Mouse (Mus musculus) embryonic stem cell, embryonic (primary cell): Measurements from ENCODE around the gene Mdc1.

ENCODE experiments used
- CTCF ChIA-PET, 4 experiments: fragments of 300-600 bp in 2 of 4; fragments of 350-600 bp in 2 of 4; sonication (Branson Sonifier 250); formaldehyde crosslinking; loops; one replicate each; lab custom pipeline; 2022; ENCODE audit warnings: inconsistent platforms in 2 of 4; lab: Charles Lee
- POLR2A ChIA-PET, 4 experiments: fragments of 300-600 bp in 2 of 4; fragments of 350-600 bp in 2 of 4; sonication (Branson Sonifier 250); formaldehyde crosslinking; loops; one replicate each; lab custom pipeline; 2022; ENCODE audit warnings: antibody characterized with exemption in 4 of 4, inconsistent platforms in 1 of 4; lab: Charles Lee

Gene Mdc1

GRCm38 (mm10) chr17:35859371-35859770 is 18.1 kb downstream of the Mdc1 start:
- CTCF ChIA-PET = interaction anchor here in 3 of 4 experiments (1.5 to 6.7 kb wide), 4 partner anchors 12 to 24 kb away, joined by 4 to 57 read pairs (median 9); no protein-coding TSS in a partner anchor
- POLR2A ChIA-PET = interaction anchor here in 3 of 4 experiments (0.6 to 19.8 kb wide), 26 partner anchors 9 to 121 kb away, joined by 3 to 490 read pairs (median 12); partner anchors contain the start of genes Mdc1 (in 3 of the 3), Dhx16 (in 2 of the 3), Ier3 (in 2 of the 3) and Tubb5 (in 2 of the 3)

GRCm38 (mm10) chr17:35859835-35860234 is 18.5 kb downstream of the Mdc1 start:
- CTCF ChIA-PET = interaction anchor here in 3 of 4 experiments (1.5 to 6.7 kb wide), 6 partner anchors 10 to 78 kb away, joined by 3 to 57 read pairs (median 10); no protein-coding TSS in a partner anchor
- POLR2A ChIA-PET = interaction anchor here (0.6 to 19.8 kb wide), 42 partner anchors 8 to 121 kb away, joined by 3 to 490 read pairs (median 6); partner anchors contain the start of genes Flot1 (in 3 of the 4), Ier3 (in 3 of the 4), Mdc1 (in 3 of the 4) and Tubb5 (in 3 of the 4)

- ChIA-PET POLR2A (interaction anchor here (0.5 to 19.8 kb wide), 64 partner anchors 8 to 1176 kb away, joined by 3 to 490 read pairs (median 5); partner anchors contain the start of genes Ier3 (in 4 of the 4), Flot1 (in 3 of the 4), Mdc1 (in 3 of the 4) and Mrps18b (in 3 of the 4)), CTCF (interaction anchor here (0.6 to 6.7 kb wide), 22 partner anchors 10 to 328 kb away, joined by 3 to 57 read pairs (median 4); partner anchors contain the start of genes Mdc1 (in 2 of the 4), Dhx16 (in 1 of the 4) and Ier3 (in 1 of the 4))
Observed at GRCm38 (mm10) chr17:35860831-35861197, 19.5 kb downstream of the Mdc1 start.

- POLR2A ChIA-PET = interaction anchor here (0.6 to 19.8 kb wide), 70 partner anchors 8 to 1727 kb away, joined by 3 to 490 read pairs (median 5); partner anchors contain the start of genes Ier3 (in 4 of the 4), Flot1 (in 3 of the 4), Mdc1 (in 3 of the 4) and Tubb5 (in 3 of the 4)
- CTCF ChIA-PET = interaction anchor here (0.6 to 6.7 kb wide), 30 partner anchors 10 to 328 kb away, joined by 3 to 57 read pairs (median 4); partner anchors contain the start of genes Ier3 (in 2 of the 4), Mdc1 (in 2 of the 4) and Dhx16 (in 1 of the 4)
Observed at GRCm38 (mm10) chr17:35861198-35861857, 20.0 kb downstream of the Mdc1 start, which contains the start of gene Nrm. Gene Nrm (plus strand): TSS chr17:35861318.

- POLR2A ChIA-PET = interaction anchor here (0.6 to 19.8 kb wide), 26 partner anchors 8 to 54 kb away, joined by 3 to 490 read pairs (median 4); partner anchors contain the start of genes Mdc1 (in 3 of the 4), Flot1 (in 2 of the 4), Ier3 (in 1 of the 4) and Tubb5 (in 1 of the 4)
- CTCF ChIA-PET = interaction anchor here (0.7 to 3.1 kb wide), 10 partner anchors 9 to 133 kb away, joined by 3 to 17 read pairs (median 6); partner anchors contain the start of gene Dhx16 (in 2 of the 4)
Observed at GRCm38 (mm10) chr17:35864832-35865353, 23.6 kb downstream of the Mdc1 start.

GRCm38 (mm10) chr17:35865481-35866280 is 24.4 kb downstream of the Mdc1 start, which contains the start of gene Ppp1r18:
Gene Ppp1r18 (plus strand): TSS chr17:35865593.
- ChIA-PET POLR2A (interaction anchor here (0.7 to 19.8 kb wide), 25 partner anchors 7 to 72 kb away, joined by 3 to 490 read pairs (median 5); partner anchors contain the start of genes Flot1 (in 2 of the 4), Ier3 (in 2 of the 4), Mdc1 (in 2 of the 4) and Mrps18b (in 1 of the 4)), CTCF (interaction anchor here (0.6 to 3.1 kb wide), 13 partner anchors 8 to 170 kb away, joined by 3 to 17 read pairs (median 5); partner anchors contain the start of gene Dhx16 (in 3 of the 4))

GRCm38 (mm10) chr17:35866281-35866831 is 25.0 kb downstream of the Mdc1 start:
- ChIA-PET POLR2A (interaction anchor here (0.5 to 19.8 kb wide), 26 partner anchors 8 to 1239 kb away, joined by 3 to 490 read pairs (median 4); partner anchors contain the start of genes Mdc1 (in 3 of the 4), Dhx16 (in 2 of the 4), Ier3 (in 2 of the 4) and Mrps18b (in 2 of the 4)), CTCF (interaction anchor here in 3 of 4 experiments (0.6 to 2.5 kb wide), 6 partner anchors 7 to 171 kb away, joined by 3 to 8 read pairs (median 5); partner anchors contain the start of genes Dhx16 (in 1 of the 3) and Flot1 (in 1 of the 3))

GRCm38 (mm10) chr17:35866911-35867890 is 25.9 kb downstream of the Mdc1 start:
- CTCF ChIA-PET = interaction anchor here in 3 of 4 experiments (0.5 to 2.5 kb wide), 7 partner anchors 9 to 172 kb away, joined by 3 to 8 read pairs (median 4); partner anchors contain the start of genes Dhx16 (in 1 of the 3) and Flot1 (in 1 of the 3)
- POLR2A ChIA-PET = interaction anchor here (0.5 to 19.8 kb wide), 31 partner anchors 7 to 1240 kb away, joined by 3 to 490 read pairs (median 4); partner anchors contain the start of genes Mdc1 (in 3 of the 4), Dhx16 (in 2 of the 4), Ier3 (in 2 of the 4) and Mrps18b (in 2 of the 4)

- POLR2A ChIA-PET = interaction anchor here in 3 of 4 experiments (0.6 to 19.8 kb wide), 19 partner anchors 8 to 71 kb away, joined by 3 to 490 read pairs (median 4); partner anchors contain the start of genes Dhx16 (in 1 of the 3), Ier3 (in 1 of the 3), Mdc1 (in 1 of the 3) and Mrps18b (in 1 of the 3)
Observed at GRCm38 (mm10) chr17:35868165-35868820, 27.0 kb downstream of the Mdc1 start.

GRCm38 (mm10) chr17:35868961-35869345 is 27.6 kb downstream of the Mdc1 start:
- POLR2A ChIA-PET = interaction anchor here (0.7 to 19.8 kb wide), 22 partner anchors 8 to 135 kb away, joined by 3 to 490 read pairs (median 5); partner anchors contain the start of genes Mdc1 (in 3 of the 4), Ier3 (in 2 of the 4), 2310061I04Rik (in 1 of the 4) and Dhx16 (in 1 of the 4)
- CTCF ChIA-PET = interaction anchor here (0.5 to 2.9 kb wide), 12 partner anchors 11 to 1322 kb away, joined by 3 to 11 read pairs (median 4); partner anchors contain the start of gene Mdc1 (in 1 of the 4)

More at GRCm38 (mm10) chr17:35868165-35868820, 27.0 kb downstream of the Mdc1 start:
- CTCF ChIA-PET = interaction anchor here (0.5 to 2.3 kb wide), 6 partner anchors 21 to 1323 kb away, joined by 3 to 11 read pairs (median 4); partner anchors contain the start of gene Mdc1 (in 1 of the 4)

- CTCF ChIA-PET = interaction anchor here in 3 of 4 experiments (0.7 to 2.9 kb wide), 12 partner anchors 11 to 285 kb away, joined by 3 to 11 read pairs (median 4); partner anchors contain the start of gene Mdc1 (in 1 of the 3)
- POLR2A ChIA-PET = interaction anchor here (0.7 to 19.8 kb wide), 31 partner anchors 9 to 135 kb away, joined by 3 to 490 read pairs (median 5); partner anchors contain the start of genes Ier3 (in 3 of the 4), Mdc1 (in 3 of the 4), 2310061I04Rik (in 1 of the 4) and Dhx16 (in 1 of the 4)
Observed at GRCm38 (mm10) chr17:35869346-35870067, 28.2 kb downstream of the Mdc1 start.

- CTCF ChIA-PET = interaction anchor here (0.6 to 2.9 kb wide), 13 partner anchors 9 to 131 kb away, joined by 3 to 11 read pairs (median 5); no protein-coding TSS in a partner anchor
- POLR2A ChIA-PET = interaction anchor here (0.6 to 19.8 kb wide), 35 partner anchors 9 to 959 kb away, joined by 3 to 490 read pairs (median 4); partner anchors contain the start of genes Nrm (in 4 of the 4), Mdc1 (in 3 of the 4), Dhx16 (in 2 of the 4) and Flot1 (in 2 of the 4)
Observed at GRCm38 (mm10) chr17:35870151-35870883, 29.0 kb downstream of the Mdc1 start.
